Mouse (Mus musculus): ENCODE results near the gene Spata2l. TPM values are rescaled to one million over a fixed set of nuclear protein-coding genes. Genes with fewer than 3 reads are reported as not detected.
"Not testable (repeated sequence)": the region's sequence is repeated elsewhere in the genome, so short reads cannot be mapped to it uniquely, and the experiment has no call there.

The Spata2l gene
- polyA plus RNA-seq, 1 experiment from 2014 or later, result 2.5 TPM

DNA sequence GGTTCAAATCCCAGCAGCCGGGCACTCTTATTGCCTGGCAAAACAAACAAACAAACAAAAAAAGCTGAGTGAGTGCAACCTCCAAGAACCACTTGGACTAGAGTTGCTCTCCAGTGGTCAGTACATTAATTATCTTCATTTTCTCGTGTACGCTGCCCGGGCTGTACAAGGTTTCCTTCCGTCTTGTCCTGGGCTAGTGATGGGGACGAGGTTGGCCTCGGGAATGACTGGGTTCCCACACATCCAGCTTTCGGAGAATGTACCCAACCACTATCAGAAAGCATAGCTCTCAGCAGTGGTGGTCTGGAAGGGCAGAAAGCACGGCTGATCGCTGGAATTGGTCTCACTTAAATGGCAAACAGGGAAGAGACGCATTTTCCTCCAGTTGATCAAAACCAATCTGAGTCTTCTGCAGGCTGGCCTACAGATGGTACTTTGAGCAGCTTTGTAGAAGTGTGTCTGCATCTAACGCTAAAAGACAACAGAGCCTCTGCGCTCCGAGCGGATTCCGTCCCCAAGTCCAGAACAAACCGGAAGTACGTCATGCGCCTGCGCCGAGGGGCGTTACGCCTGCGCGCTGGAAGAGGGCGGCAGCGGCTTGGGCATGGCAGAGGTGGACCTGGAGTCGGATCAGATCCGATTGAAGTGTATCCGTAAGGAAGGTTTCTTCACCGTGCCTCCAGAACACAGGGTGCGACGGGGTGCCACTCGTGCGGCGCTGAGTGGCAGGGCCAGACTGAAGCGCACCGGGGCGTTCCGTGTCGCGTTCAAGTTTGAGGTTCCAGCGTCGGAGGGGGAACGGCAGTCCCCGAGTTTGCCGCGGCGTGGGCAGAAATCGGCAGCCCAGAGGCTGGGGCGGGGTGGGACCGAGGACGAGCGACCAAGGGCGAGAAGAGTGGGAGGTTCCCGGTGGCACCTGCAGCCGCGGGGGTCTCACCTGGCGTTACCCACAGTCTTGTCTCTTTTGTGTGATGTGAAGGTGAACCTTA lies 11.5 kb downstream of the Spata2l start, which contains the start of gene Cdk10:
Cdk10 (plus strand) TSS at position 565 of the 989 bp plus-strand sequence.
- H3K9ac ChIP-seq, result peak within 1 kb of the TSS; percentile 97
- peaks cover 11% of the 10 kb centered on the region for H3K4me1 ChIP-seq (replicated peaks)
- H3K36me3 ChIP-seq, result peaks cover 31% of the 10 kb centered on the region
- H3K27ac ChIP-seq (ENCODE audit: poor library complexity, severe bottlenecking), result peak within 1 kb of the TSS; percentile 83
- no peaks in the 10 kb centered on the region for H3K9me3 ChIP-seq (replicated peaks)
- 0 out of 2 replicates have a peak, but pooled peaks cover 3% of the 10 kb centered on the region for H3K27me3 ChIP-seq (replicated peaks)
- WGBS, result 3% methylated on average over 59 of the region's 59 CpGs
- H3K4me3 ChIP-seq, result peak within 1 kb of the TSS; percentile 80
- peak within 1 kb of the TSS; percentile 93 for H3K4me2 ChIP-seq
- ATAC-seq (ENCODE audit: insufficient number of reproducible peaks, low FRiP score), result peak; percentile 87

DNA sequence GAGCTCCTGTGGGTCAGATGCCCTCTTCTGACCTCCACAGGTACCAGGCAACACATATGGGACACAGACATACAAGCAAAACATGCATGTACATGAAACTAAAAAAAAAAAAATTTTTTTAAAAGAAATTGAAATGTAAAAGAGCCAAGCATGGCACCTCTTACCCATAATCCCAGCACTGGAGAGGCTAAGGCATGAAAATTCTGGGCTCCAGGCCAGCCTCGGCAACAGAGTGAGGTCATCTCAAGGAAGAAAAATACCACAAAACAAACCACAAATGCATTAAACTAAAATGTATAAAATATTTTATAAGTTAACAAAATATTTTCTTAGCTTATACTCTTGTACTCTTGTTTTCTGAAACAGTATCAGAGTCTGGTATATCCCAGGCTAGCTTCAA lies 15.1 kb downstream of the Spata2l start:
- H3K9me3 ChIP-seq (replicated peaks), result no peaks in the 10 kb centered on the region
- ATAC-seq (ENCODE audit: insufficient number of reproducible peaks, low FRiP score), result no peak
- no peaks in the 10 kb centered on the region for H3K36me3 ChIP-seq
- 0 out of 2 replicates have a peak, but pooled peaks cover 3% of the 10 kb centered on the region for H3K27me3 ChIP-seq (replicated peaks)
- 74% methylated on average over 1 of the region's 1 CpGs for WGBS
- no peak overlapping the region for H3K9ac ChIP-seq
- no peak overlapping the region for H3K4me3 ChIP-seq
- H3K4me2 ChIP-seq, result no peak overlapping the region
- peaks cover 11% of the 10 kb centered on the region for H3K4me1 ChIP-seq (replicated peaks)
- no peak overlapping the region for H3K27ac ChIP-seq (ENCODE audit: poor library complexity, severe bottlenecking)

- Histone ChIP-seq H3K9me3 (replicated peaks) (no peaks in the 10 kb centered on the region), H3K27ac (ENCODE audit: poor library complexity, severe bottlenecking) (no peak overlapping the region), H3K4me2 (no peak overlapping the region), H3K36me3 (0 out of 2 replicates have a peak, but pooled peaks cover 2% of the 10 kb centered on the region), H3K4me3 (no peak overlapping the region), H3K4me1 (replicated peaks) (peaks cover 24% of the 10 kb centered on the region), H3K27me3 (replicated peaks) (0 out of 2 replicates have a peak, but pooled peaks cover 3% of the 10 kb centered on the region), H3K9ac (no peak overlapping the region)
- ATAC-seq (ENCODE audit: insufficient number of reproducible peaks, low FRiP score), result no peak
- WGBS, result 31% methylated on average over 3 of the region's 3 CpGs
Observed at GRCm38 (mm10) chr8:123215430-123215829, 20.6 kb downstream of the Spata2l start.

DNA sequence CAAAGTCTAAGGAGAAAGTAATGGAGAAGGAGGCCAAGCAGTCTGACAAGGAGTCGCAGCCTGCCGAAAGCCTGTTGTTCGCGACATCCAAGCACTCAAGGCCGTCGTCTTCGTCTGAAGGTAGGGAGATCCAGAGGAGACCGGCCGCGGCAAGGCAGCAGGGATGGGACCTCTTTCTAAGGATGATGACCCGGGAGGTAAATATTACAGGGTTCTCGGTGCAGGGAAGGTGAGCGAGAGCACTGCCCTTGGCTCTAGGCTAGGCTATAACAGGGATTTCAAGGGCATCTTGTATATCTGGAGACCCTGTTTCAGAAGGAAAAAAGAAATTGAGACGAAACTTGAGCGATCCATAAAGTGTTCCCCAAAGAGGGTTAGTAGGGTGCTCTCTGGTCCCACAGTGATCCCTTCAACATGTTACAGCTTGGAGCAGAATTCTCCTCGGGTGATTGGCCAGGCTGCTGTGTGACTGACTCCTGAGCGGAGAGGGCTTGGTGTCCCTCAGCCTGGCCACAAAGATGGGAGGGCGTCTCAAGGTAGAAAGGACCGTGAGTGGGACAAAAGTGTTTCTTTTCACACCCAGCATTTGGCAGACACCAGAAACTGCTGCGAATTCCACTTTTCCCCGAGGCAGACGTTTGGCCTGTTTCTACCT lies 22.8 kb downstream of the Spata2l start:
- Histone ChIP-seq H3K9me3 (replicated peaks) (no peaks in the 10 kb centered on the region), H3K27me3 (replicated peaks) (no peaks in the 10 kb centered on the region), H3K27ac (ENCODE audit: poor library complexity, severe bottlenecking) (peak overlapping the region; percentile 36; the same call in 1 of the 2 replicates), H3K4me3 (peak overlapping the region; percentile 98), H3K4me2 (peak overlapping the region; percentile 92), H3K36me3 (peaks cover 24% of the 10 kb centered on the region), H3K4me1 (replicated peaks) (peaks cover 24% of the 10 kb centered on the region), H3K9ac (peak overlapping the region; percentile 98)
- ATAC-seq (ENCODE audit: insufficient number of reproducible peaks, low FRiP score), result no peak
- 20% methylated on average over 22 of the region's 22 CpGs for WGBS

- H3K27ac ChIP-seq (ENCODE audit: poor library complexity, severe bottlenecking), result peak within 1 kb of the TSS; percentile 36; the same call in 1 of the 2 replicates
- peak within 1 kb of the TSS; percentile 98 for H3K9ac ChIP-seq
- H3K9me3 ChIP-seq (replicated peaks), result no peaks in the 10 kb centered on the region
- peak within 1 kb of the TSS; percentile 98 for H3K4me3 ChIP-seq
- ATAC-seq (ENCODE audit: insufficient number of reproducible peaks, low FRiP score), result peak; percentile 95
- WGBS, result under 1% methylated on average over 73 of the region's 76 CpGs
- H3K27me3 ChIP-seq (replicated peaks), result no peaks in the 10 kb centered on the region
- peaks cover 31% of the 10 kb centered on the region for H3K36me3 ChIP-seq
- peaks cover 24% of the 10 kb centered on the region for H3K4me1 ChIP-seq (replicated peaks)
- H3K4me2 ChIP-seq, result peak within 1 kb of the TSS; percentile 92
Observed at GRCm38 (mm10) chr8:123212321-123213117, 23.5 kb downstream of the Spata2l start, which contains the start of the genes Chmp1a and Spata33. Gene Chmp1a (minus strand): TSS chr8:123212763. Gene Spata33 (plus strand): TSS chr8:123212832.

DNA sequence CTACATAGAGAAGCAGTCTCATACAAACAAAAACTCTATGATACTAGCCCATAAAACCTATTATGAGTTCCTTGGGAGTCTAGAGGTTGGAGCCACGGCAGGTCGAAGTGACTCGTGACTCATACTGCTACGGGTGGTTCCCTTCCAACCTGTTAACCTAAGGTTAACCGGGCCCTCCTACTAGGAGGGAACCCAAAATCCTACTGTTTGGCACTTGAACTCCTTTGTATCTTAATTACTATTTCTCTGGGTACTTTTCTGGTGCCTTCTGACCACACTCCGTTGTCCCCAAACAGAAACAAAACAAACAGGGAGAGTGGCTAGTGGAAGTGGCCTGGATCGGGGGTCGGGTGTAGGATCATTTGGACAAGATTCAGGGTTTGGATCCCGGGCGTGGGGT lies 24.2 kb downstream of the Spata2l start:
- Histone ChIP-seq H3K4me1 (replicated peaks) (peaks cover 24% of the 10 kb centered on the region), H3K4me3 (peak overlapping the region; percentile 98), H3K36me3 (peaks cover 37% of the 10 kb centered on the region), H3K27me3 (replicated peaks) (no peaks in the 10 kb centered on the region), H3K9ac (peak overlapping the region; percentile 98), H3K27ac (ENCODE audit: poor library complexity, severe bottlenecking) (no peak overlapping the region), H3K9me3 (replicated peaks) (no peaks in the 10 kb centered on the region), H3K4me2 (peak overlapping the region; percentile 92)
- WGBS, result 39% methylated on average over 10 of the region's 10 CpGs
- ATAC-seq (ENCODE audit: insufficient number of reproducible peaks, low FRiP score), result no peak

- Histone ChIP-seq H3K4me3 (no peak overlapping the region), H3K4me2 (no peak overlapping the region), H3K27me3 (replicated peaks) (no peaks in the 10 kb centered on the region), H3K9me3 (replicated peaks) (no peaks in the 10 kb centered on the region), H3K36me3 (peaks cover 41% of the 10 kb centered on the region), H3K9ac (no peak overlapping the region), H3K4me1 (replicated peaks) (no peaks in the 10 kb centered on the region), H3K27ac (ENCODE audit: poor library complexity, severe bottlenecking) (no peak overlapping the region)
- ATAC-seq (ENCODE audit: insufficient number of reproducible peaks, low FRiP score), result no peak
- WGBS, result 83% methylated on average over 3 of the region's 3 CpGs
Observed at GRCm38 (mm10) chr8:123203571-123203970, 32.5 kb downstream of the Spata2l start.

GRCm38 (mm10) chr8:123202288-123202687 lies 33.7 kb downstream of the Spata2l start:
- Histone ChIP-seq H3K4me1 (replicated peaks) (no peaks in the 10 kb centered on the region), H3K36me3 (peaks cover 28% of the 10 kb centered on the region), H3K9me3 (replicated peaks) (no peaks in the 10 kb centered on the region), H3K4me3 (no peak overlapping the region), H3K27me3 (replicated peaks) (no peaks in the 10 kb centered on the region), H3K9ac (0 out of 2 replicates have a peak overlapping the region, but pooled peaks have one; percentile 25), H3K27ac (ENCODE audit: poor library complexity, severe bottlenecking) (no peak overlapping the region), H3K4me2 (no peak overlapping the region)
- WGBS, result 27% methylated on average over 5 of the region's 5 CpGs
- ATAC-seq (ENCODE audit: insufficient number of reproducible peaks, low FRiP score), result no peak

DNA sequence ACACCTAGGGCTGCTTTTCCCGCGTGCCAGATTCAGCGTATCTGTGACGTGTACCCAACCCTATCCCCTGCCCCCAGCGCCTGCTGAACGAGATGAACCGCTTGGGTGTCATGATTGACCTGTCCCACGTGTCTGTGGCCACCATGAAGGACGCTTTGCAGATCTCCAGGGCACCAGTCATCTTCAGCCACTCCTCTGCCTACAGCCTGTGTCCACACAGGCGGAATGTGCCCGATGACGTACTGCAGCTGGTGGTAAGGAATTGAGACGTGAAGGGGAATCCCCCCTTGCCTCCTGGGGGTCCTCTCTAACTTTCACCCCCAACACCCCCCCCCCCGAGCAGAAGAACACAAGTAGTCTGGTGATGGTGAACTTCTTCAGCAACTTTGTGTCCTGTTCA lies 36.2 kb downstream of the Spata2l start:
- H3K36me3 ChIP-seq, result peaks cover 7% of the 10 kb centered on the region
- 51% methylated on average over 14 of the region's 14 CpGs for WGBS
- no peak overlapping the region for H3K4me2 ChIP-seq
- no peaks in the 10 kb centered on the region for H3K27me3 ChIP-seq (replicated peaks)
- H3K4me1 ChIP-seq (replicated peaks), result no peaks in the 10 kb centered on the region
- H3K9ac ChIP-seq, result no peak overlapping the region
- H3K9me3 ChIP-seq (replicated peaks), result no peaks in the 10 kb centered on the region
- ATAC-seq (ENCODE audit: insufficient number of reproducible peaks, low FRiP score), result no peak
- H3K27ac ChIP-seq (ENCODE audit: poor library complexity, severe bottlenecking), result no peak overlapping the region
- no peak overlapping the region for H3K4me3 ChIP-seq

DNA sequence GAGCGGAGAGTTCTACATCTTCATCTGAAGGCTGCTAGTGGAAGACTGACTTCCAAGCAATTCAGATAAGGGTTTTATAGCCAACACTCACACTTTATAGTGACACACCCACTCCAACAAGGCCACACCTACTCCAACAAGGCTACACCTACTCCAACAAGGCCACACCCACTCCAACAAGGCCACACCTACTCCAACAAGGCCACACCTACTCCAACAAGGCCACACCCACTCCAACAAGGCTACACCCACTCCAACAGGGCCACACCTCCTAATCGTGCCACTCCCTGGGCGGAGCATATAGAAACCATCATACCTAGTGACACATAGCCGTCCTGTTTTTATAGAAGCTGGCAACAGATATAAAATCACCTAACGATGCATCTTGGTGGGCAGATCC lies 39.0 kb downstream of the Spata2l start:
- not testable (repeated sequence) for H3K36me3 ChIP-seq; H3K27me3 ChIP-seq (replicated peaks); H3K4me3 ChIP-seq; H3K4me1 ChIP-seq (replicated peaks); H3K27ac ChIP-seq (ENCODE audit: poor library complexity, severe bottlenecking); ATAC-seq (ENCODE audit: insufficient number of reproducible peaks, low FRiP score); H3K9ac ChIP-seq; H3K4me2 ChIP-seq; H3K9me3 ChIP-seq (replicated peaks)
- WGBS, result 77% methylated on average over 5 of the region's 5 CpGs
